Mouse (Mus musculus): ENCODE results near the gene Dtnb. TPM values are rescaled to one million over a fixed set of nuclear protein-coding genes. Genes with fewer than 3 reads are reported as not detected.

Gene Dtnb
- polyA plus RNA-seq, 1 experiment: 1.6 TPM

GRCm38 (mm10) chr12:3779639-3780038 lies 207.5 kb downstream of the Dtnb start:
- H3K27ac ChIP-seq (ENCODE audit: insufficient read depth, low read depth, low read length): peak overlapping the region; percentile 3; the same call in 1 of the 2 replicates
- no peak overlapping the region for H3K4me3 ChIP-seq (ENCODE audit: insufficient read depth, low read length)
- H3K4me1 ChIP-seq (ENCODE audit: control insufficient read depth, insufficient read depth, low read length): peaks cover 60% of the 10 kb centered on the region
- TF ChIP-seq POLR2A (IDR thresholded peaks at IDR 0.05; ENCODE audit: borderline replicate concordance, low read depth, low read length) (no peak), CTCF (IDR thresholded peaks at IDR 0.05; ENCODE audit: low read depth, low read length) (no peak)

- Histone ChIP-seq H3K4me3 (ENCODE audit: insufficient read depth, low read length) (peak overlapping the region; percentile 17; the same call in 1 of the 2 replicates), H3K27ac (ENCODE audit: insufficient read depth, low read depth, low read length) (peak overlapping the region; percentile 95), H3K4me1 (ENCODE audit: control insufficient read depth, insufficient read depth, low read length) (peaks cover 53% of the 10 kb centered on the region)
These were observed 208.3 kb downstream of the Dtnb start for GRCm38 (mm10) chr12:3780405-3780891.

GRCm38 (mm10) chr12:3780931-3781471 lies 208.8 kb downstream of the Dtnb start:
- Histone ChIP-seq H3K4me1 (ENCODE audit: control insufficient read depth, insufficient read depth, low read length) (peaks cover 48% of the 10 kb centered on the region), H3K4me3 (ENCODE audit: insufficient read depth, low read length) (peak overlapping the region; percentile 6; the same call in 1 of the 2 replicates), H3K27ac (ENCODE audit: insufficient read depth, low read depth, low read length) (peak overlapping the region; percentile 95)
- TF ChIP-seq POLR2A (IDR thresholded peaks at IDR 0.05; ENCODE audit: borderline replicate concordance, low read depth, low read length): no peak
- no peak for TF ChIP-seq CTCF (IDR thresholded peaks at IDR 0.05; ENCODE audit: low read depth, low read length)

More at GRCm38 (mm10) chr12:3780405-3780891, 208.3 kb downstream of the Dtnb start:
- TF ChIP-seq POLR2A (IDR thresholded peaks at IDR 0.05; ENCODE audit: borderline replicate concordance, low read depth, low read length) (no peak), CTCF (IDR thresholded peaks at IDR 0.05; ENCODE audit: low read depth, low read length) (no peak)

- Histone ChIP-seq H3K27ac (ENCODE audit: insufficient read depth, low read depth, low read length) (peak overlapping the region; percentile 95), H3K4me1 (ENCODE audit: control insufficient read depth, insufficient read depth, low read length) (peaks cover 43% of the 10 kb centered on the region), H3K4me3 (ENCODE audit: insufficient read depth, low read length) (peak overlapping the region; percentile 6; the same call in 1 of the 2 replicates)
- TF ChIP-seq POLR2A (IDR thresholded peaks at IDR 0.05; ENCODE audit: borderline replicate concordance, low read depth, low read length): no peak
- peak; percentile 96 for TF ChIP-seq CTCF (IDR thresholded peaks at IDR 0.05; ENCODE audit: low read depth, low read length)
These were observed 209.3 kb downstream of the Dtnb start for GRCm38 (mm10) chr12:3781482-3781881.

GRCm38 (mm10) chr12:3783196-3783825 lies 211.1 kb downstream of the Dtnb start:
- H3K4me1 ChIP-seq (ENCODE audit: control insufficient read depth, insufficient read depth, low read length): peaks cover 33% of the 10 kb centered on the region
- H3K4me3 ChIP-seq (ENCODE audit: insufficient read depth, low read length): no peak overlapping the region
- H3K27ac ChIP-seq (ENCODE audit: insufficient read depth, low read depth, low read length): no peak overlapping the region
- TF ChIP-seq CTCF (IDR thresholded peaks at IDR 0.05; ENCODE audit: low read depth, low read length): no peak
- no peak for TF ChIP-seq POLR2A (IDR thresholded peaks at IDR 0.05; ENCODE audit: borderline replicate concordance, low read depth, low read length)

- TF ChIP-seq CTCF (IDR thresholded peaks at IDR 0.05; ENCODE audit: low read depth, low read length) (no peak), POLR2A (IDR thresholded peaks at IDR 0.05; ENCODE audit: borderline replicate concordance, low read depth, low read length) (no peak)
- peaks cover 24% of the 10 kb centered on the region for H3K4me1 ChIP-seq (ENCODE audit: control insufficient read depth, insufficient read depth, low read length)
- H3K4me3 ChIP-seq (ENCODE audit: insufficient read depth, low read length): no peak overlapping the region
- no peak overlapping the region for H3K27ac ChIP-seq (ENCODE audit: insufficient read depth, low read depth, low read length)
These were observed 212.1 kb downstream of the Dtnb start for GRCm38 (mm10) chr12:3784258-3784657.

- peaks cover 19% of the 10 kb centered on the region for H3K4me1 ChIP-seq (ENCODE audit: control insufficient read depth, insufficient read depth, low read length)
- TF ChIP-seq POLR2A (IDR thresholded peaks at IDR 0.05; ENCODE audit: borderline replicate concordance, low read depth, low read length): no peak
- no peak overlapping the region for H3K27ac ChIP-seq (ENCODE audit: insufficient read depth, low read depth, low read length)
- no peak overlapping the region for H3K4me3 ChIP-seq (ENCODE audit: insufficient read depth, low read length)
These were observed 212.5 kb downstream of the Dtnb start for GRCm38 (mm10) chr12:3784729-3785128.

GRCm38 (mm10) chr12:3787041-3787440 lies 214.9 kb downstream of the Dtnb start:
- TF ChIP-seq CTCF (IDR thresholded peaks at IDR 0.05; ENCODE audit: low read depth, low read length): no peak
- no peak for TF ChIP-seq POLR2A (IDR thresholded peaks at IDR 0.05; ENCODE audit: borderline replicate concordance, low read depth, low read length)
- no peak overlapping the region for H3K4me3 ChIP-seq (ENCODE audit: insufficient read depth, low read length)
- peaks cover 11% of the 10 kb centered on the region for H3K4me1 ChIP-seq (ENCODE audit: control insufficient read depth, insufficient read depth, low read length)
- no peak overlapping the region for H3K27ac ChIP-seq (ENCODE audit: insufficient read depth, low read depth, low read length)

- no peak overlapping the region for H3K27ac ChIP-seq (ENCODE audit: insufficient read depth, low read depth, low read length)
- no peak overlapping the region for H3K4me3 ChIP-seq (ENCODE audit: insufficient read depth, low read length)
- peaks cover 12% of the 10 kb centered on the region for H3K4me1 ChIP-seq (ENCODE audit: control insufficient read depth, insufficient read depth, low read length)
- TF ChIP-seq POLR2A (IDR thresholded peaks at IDR 0.05; ENCODE audit: borderline replicate concordance, low read depth, low read length): no peak
- TF ChIP-seq CTCF (IDR thresholded peaks at IDR 0.05; ENCODE audit: low read depth, low read length): no peak
These were observed 215.4 kb downstream of the Dtnb start for GRCm38 (mm10) chr12:3787541-3787940.

GRCm38 (mm10) chr12:3788421-3789051 lies 216.4 kb downstream of the Dtnb start:
- Histone ChIP-seq H3K4me3 (ENCODE audit: insufficient read depth, low read length) (no peak overlapping the region), H3K4me1 (ENCODE audit: control insufficient read depth, insufficient read depth, low read length) (peaks cover 10% of the 10 kb centered on the region), H3K27ac (ENCODE audit: insufficient read depth, low read depth, low read length) (no peak overlapping the region)
- TF ChIP-seq CTCF (IDR thresholded peaks at IDR 0.05; ENCODE audit: low read depth, low read length): no peak

All from bone marrow macrophage, adult 2 months (primary cell).